In the genomic region with DNA sequence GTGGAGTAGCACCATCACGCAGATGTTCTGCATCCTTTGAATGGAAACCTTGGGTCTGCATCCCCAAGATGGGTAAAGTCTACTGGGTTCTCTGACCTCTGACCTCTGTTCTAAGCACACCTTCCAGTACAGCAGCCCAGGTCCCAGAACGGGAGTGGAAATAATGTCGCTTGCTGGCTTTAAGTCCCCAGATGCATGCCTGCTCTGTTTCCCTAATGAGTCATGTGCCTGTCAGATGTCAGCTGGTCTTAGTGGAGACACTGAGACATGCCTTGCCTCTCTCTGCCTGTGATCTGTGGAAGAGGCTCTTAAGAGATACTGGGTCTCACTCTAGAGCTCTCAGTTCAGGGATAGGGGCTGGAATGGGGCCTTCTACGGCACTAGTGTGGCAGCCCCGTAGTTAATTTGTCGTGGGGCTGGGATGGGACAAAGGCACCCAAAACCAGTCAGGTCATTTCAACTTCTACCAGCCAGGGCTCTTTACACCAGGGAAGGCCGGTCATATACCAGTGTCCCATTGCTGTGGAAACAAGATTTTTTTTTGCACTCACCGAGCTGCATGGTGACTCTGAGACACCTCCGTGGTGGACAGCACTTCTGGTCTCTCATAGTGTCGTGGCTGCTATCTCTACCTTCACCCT, we compare ENCODE assay signal across 8 mouse cellular contexts.
DNase-seq lines count a peak whose midpoint lies in the region; ATAC-seq and TF ChIP-seq lines count a peak whose summit lies in the region.

No protein-coding gene starts in this region.

- WGBS in lung, embryonic 16.5 days: 38% methylated on average over 10 of the region's 10 CpGs
- WGBS in lung, adult 2 months: 38% methylated on average over 10 of the region's 10 CpGs
- 44% methylated on average over 10 of the region's 10 CpGs for WGBS in limb, embryonic 10.5 days
- WGBS in stomach, embryonic 14.5 days: 42% methylated on average over 10 of the region's 10 CpGs

- peak overlapping the region; percentile 45; the same call in 1 of the 2 replicates for H3K9ac ChIP-seq in lung, embryonic 16.5 days (ENCODE audit: low read length)
- H3K9ac ChIP-seq in stomach, embryonic 14.5 days (replicated peaks; ENCODE audit: low read depth, low read length): no peak overlapping the region

- H3K4me3 ChIP-seq in lung, embryonic 16.5 days (ENCODE audit: low read length): no peak overlapping the region
- no peak overlapping the region for H3K4me3 ChIP-seq in lung, adult 2 months (replicated peaks; ENCODE audit: extremely low read depth, low read depth, low read length)
- H3K4me3 ChIP-seq in embryonic fibroblast, embryonic 13.5 days (ENCODE audit: insufficient read depth, low read length): no peak overlapping the region
- peak overlapping the region; percentile 17; the same call in 1 of the 2 replicates for H3K4me3 ChIP-seq in limb, embryonic 10.5 days
- no peak overlapping the region for H3K4me3 ChIP-seq in stomach, embryonic 14.5 days (ENCODE audit: low read depth, low read length)

- DNase-seq in lung, adult 2 months: no peak
- no peak for DNase-seq in limb, embryonic 10.5 days (ENCODE audit: low spot score)
- DNase-seq in cerebellum, postnatal 14 days: no peak
- DNase-seq in testis, postnatal 10 days (ENCODE audit: low spot score): no peak
- no peak for DNase-seq in lung, postnatal 36 days

- no peak for ATAC-seq in lung, embryonic 16.5 days (ENCODE audit: low read depth)
- ATAC-seq in stomach, embryonic 14.5 days (ENCODE audit: insufficient number of reproducible peaks, insufficient read depth, low FRiP score, low read depth): no peak

- TF ChIP-seq CTCF in lung, adult 2 months (IDR thresholded peaks at IDR 0.05; ENCODE audit: insufficient read depth, low read length): no peak
- no peak for TF ChIP-seq CTCF in embryonic fibroblast, embryonic 13.5 days (IDR thresholded peaks at IDR 0.05; ENCODE audit: borderline replicate concordance, insufficient read depth, low read length)

- H3K27ac ChIP-seq in lung, embryonic 16.5 days (ENCODE audit: low read length): peak overlapping the region; percentile 86
- H3K27ac ChIP-seq in embryonic fibroblast, embryonic 13.5 days (ENCODE audit: insufficient read depth, low read length): peak overlapping the region; percentile 69
- H3K27ac ChIP-seq in limb, embryonic 10.5 days: peak overlapping the region; percentile 94
- H3K27ac ChIP-seq in stomach, embryonic 14.5 days (ENCODE audit: low read length): peak overlapping the region; percentile 91

- no peaks in the 10 kb centered on the region; the same call in 1 of the 2 replicates for H3K36me3 ChIP-seq in lung, embryonic 16.5 days (ENCODE audit: control insufficient read depth, insufficient read depth, low read length)
- H3K36me3 ChIP-seq in limb, embryonic 10.5 days: peaks cover 66% of the 10 kb centered on the region
- H3K36me3 ChIP-seq in stomach, embryonic 14.5 days (ENCODE audit: control insufficient read depth, insufficient read depth, low read length): peaks cover 22% of the 10 kb centered on the region

- peaks cover 41% of the 10 kb centered on the region for H3K4me1 ChIP-seq in lung, embryonic 16.5 days (replicated peaks; ENCODE audit: control insufficient read depth, insufficient read depth, low read length)
- peaks cover 28% of the 10 kb centered on the region for H3K4me1 ChIP-seq in lung, adult 2 months (ENCODE audit: control insufficient read depth, insufficient read depth, low read length)
- H3K4me1 ChIP-seq in embryonic fibroblast, embryonic 13.5 days (ENCODE audit: control insufficient read depth, insufficient read depth, low read length): peaks cover 28% of the 10 kb centered on the region
- H3K4me1 ChIP-seq in limb, embryonic 10.5 days: peaks cover 73% of the 10 kb centered on the region
- H3K4me1 ChIP-seq in stomach, embryonic 14.5 days (ENCODE audit: control insufficient read depth, insufficient read depth, low read length): peaks cover 56% of the 10 kb centered on the region

- no peaks in the 10 kb centered on the region for H3K9me3 ChIP-seq in lung, embryonic 16.5 days (ENCODE audit: control insufficient read depth, low read length)
- no peaks in the 10 kb centered on the region for H3K9me3 ChIP-seq in limb, embryonic 10.5 days (replicated peaks)
- no peaks in the 10 kb centered on the region for H3K9me3 ChIP-seq in stomach, embryonic 14.5 days (ENCODE audit: control insufficient read depth, low read depth, low read length)

- no peak for TF ChIP-seq POLR2A in lung, adult 2 months (IDR thresholded peaks at IDR 0.05; ENCODE audit: borderline replicate concordance, extremely low read depth, low read depth, low read length)
- no peak for TF ChIP-seq POLR2A in embryonic fibroblast, embryonic 13.5 days (IDR thresholded peaks at IDR 0.05; ENCODE audit: low read depth, low read length)

- H3K4me2 ChIP-seq in lung, embryonic 16.5 days (ENCODE audit: low read depth, low read length): no peak overlapping the region
- H3K4me2 ChIP-seq in stomach, embryonic 14.5 days (replicated peaks; ENCODE audit: low read depth, low read length): no peak overlapping the region; the same call in 1 of the 2 replicates

- H3K27me3 ChIP-seq in lung, embryonic 16.5 days (ENCODE audit: control insufficient read depth, insufficient read depth, low read depth, low read length): no peaks in the 10 kb centered on the region
- H3K27me3 ChIP-seq in limb, embryonic 10.5 days (ENCODE audit: low read depth, poor library complexity, severe bottlenecking): no peaks in the 10 kb centered on the region
- no peaks in the 10 kb centered on the region for H3K27me3 ChIP-seq in stomach, embryonic 14.5 days (ENCODE audit: control insufficient read depth, insufficient read depth, low read length)
